Mouse (Mus musculus) adrenal gland, postnatal 4 days (tissue): ENCODE measurements around the gene Pde6b. TPM values are rescaled to one million over a fixed set of nuclear protein-coding genes. Genes with fewer than 3 reads are reported as not detected.

Experiments used
- DNase-seq, 2 experiments: peaks; one replicate each; pipeline ENCODE4 v3.0.0; 2021 to 2022; ENCODE audit warnings: low spot score in 2 of 2, mixed read lengths in 2 of 2
- total RNA-seq, 2 experiments: library from RNA; stranded (reverse); gene quantifications; 2 replicates each; pipeline ENCODE4 v1.2.3; 2021

Gene Pde6b
- total RNA-seq, 2 experiments from 2014 or later: not detected

GRCm38 (mm10) chr5:108386449-108386848, 1.7 kb upstream of the Pde6b start:
- DNase-seq: no peak

GRCm38 (mm10) chr5:108389744-108390143, 1.6 kb downstream of the Pde6b start:
- no peak for DNase-seq

- DNase-seq: no peak
Measured at GRCm38 (mm10) chr5:108403453-108403852, 15.3 kb downstream of the Pde6b start.

- DNase-seq: no peak
Measured at GRCm38 (mm10) chr5:108405460-108405859, 17.3 kb downstream of the Pde6b start.

- DNase-seq: no peak
Measured at GRCm38 (mm10) chr5:108406977-108407376, 18.8 kb downstream of the Pde6b start.

GRCm38 (mm10) chr5:108414711-108415110, 26.5 kb downstream of the Pde6b start:
- no peak for DNase-seq

- no peak for DNase-seq
Measured at GRCm38 (mm10) chr5:108422741-108423140, 34.5 kb downstream of the Pde6b start.

GRCm38 (mm10) chr5:108423427-108423826, 35.2 kb downstream of the Pde6b start:
- no peak for DNase-seq

- DNase-seq: no peak
Measured at GRCm38 (mm10) chr5:108427186-108427585, 39.0 kb downstream of the Pde6b start.

GRCm38 (mm10) chr5:108431196-108431595, 43.0 kb downstream of the Pde6b start:
- no peak for DNase-seq

- peak; percentile 89 to 92 for DNase-seq
Measured at GRCm38 (mm10) chr5:108433804-108434587, 45.8 kb downstream of the Pde6b start, which contains the start of gene Atp5k. Gene Atp5k (minus strand): TSS chr5:108434448.

- no peak for DNase-seq
Measured at GRCm38 (mm10) chr5:108436101-108436500, 47.9 kb downstream of the Pde6b start.

GRCm38 (mm10) chr5:108446973-108447372, 58.8 kb downstream of the Pde6b start:
- no peak for DNase-seq

GRCm38 (mm10) chr5:108447857-108448256, 59.7 kb downstream of the Pde6b start:
- no peak for DNase-seq

GRCm38 (mm10) chr5:108448785-108449668, 60.8 kb downstream of the Pde6b start, which contains the start of gene Mfsd7a:
Gene Mfsd7a (minus strand): TSS chr5:108448891.
- peak; percentile 36 to 62 for DNase-seq

GRCm38 (mm10) chr5:108450837-108451540, 62.8 kb downstream of the Pde6b start:
- no peak for DNase-seq

- DNase-seq: no peak
Measured at GRCm38 (mm10) chr5:108451611-108452010, 63.4 kb downstream of the Pde6b start.

- no peak for DNase-seq
Measured at GRCm38 (mm10) chr5:108452422-108452821, 64.2 kb downstream of the Pde6b start.

- no peak for DNase-seq
Measured at GRCm38 (mm10) chr5:108454094-108454493, 65.9 kb downstream of the Pde6b start.

- no peak for DNase-seq
Measured at GRCm38 (mm10) chr5:108458706-108459105, 70.5 kb downstream of the Pde6b start.

GRCm38 (mm10) chr5:108460461-108460860, 72.3 kb downstream of the Pde6b start:
- DNase-seq: no peak
